Mouse (Mus musculus) midbrain, embryonic 16.5 days (tissue): ENCODE measurements around the gene Igsf9. TPM values are rescaled to one million over a fixed set of nuclear protein-coding genes. Genes with fewer than 3 reads are reported as not detected.

ENCODE experiments used
- ATAC-seq: fragments of 200-750 bp; cut with Nextera tagmentation; 2 replicates; pipeline ENCODE4 v1.8.0; 2017; ENCODE audit warnings: moderate TSS enrichment
- H3K27ac ChIP-seq: fragments of 300-500 bp; sonication (generic); 2 replicates; pipeline ENCODE4 v1.5.1; 2014; ENCODE audit warnings: mild to moderate bottlenecking, low read length, mixed read lengths
- H3K27me3 ChIP-seq: fragments of 300-500 bp; sonication (generic); 2 replicates; pipeline ENCODE4 v1.6.1; 2014; ENCODE audit warnings: low read depth, low read length, mixed read lengths; ENCODE audit not compliant: control insufficient read depth, insufficient read depth
- H3K36me3 ChIP-seq: fragments of 300-500 bp; sonication (generic); 2 replicates; pipeline ENCODE4 v1.6.1; 2014; ENCODE audit warnings: mild to moderate bottlenecking, low read length, moderate library complexity, mixed read lengths; ENCODE audit not compliant: control insufficient read depth, insufficient read depth
- H3K4me1 ChIP-seq: fragments of 300-500 bp; sonication (generic); 2 replicates; pipeline ENCODE4 v1.6.1; 2014; ENCODE audit warnings: mild to moderate bottlenecking, low read length, mixed read lengths; ENCODE audit not compliant: control insufficient read depth, insufficient read depth
- H3K4me2 ChIP-seq: fragments of 300-500 bp; sonication (generic); 2 replicates; pipeline ENCODE4 v1.6.1; 2014; ENCODE audit warnings: mild to moderate bottlenecking, low read length, mixed read lengths
- H3K4me3 ChIP-seq: fragments of 300-500 bp; sonication (generic); 2 replicates; pipeline ENCODE4 v1.5.1; 2014; ENCODE audit warnings: low read depth, mild to moderate bottlenecking, low read length, moderate library complexity, mixed read lengths
- H3K9ac ChIP-seq: fragments of 300-500 bp; sonication (generic); 2 replicates; pipeline ENCODE4 v1.6.1; 2014; ENCODE audit warnings: low read depth, low read length, mixed read lengths
- H3K9me3 ChIP-seq: fragments of 300-500 bp; sonication (generic); replicated peaks from 2 replicates; pipeline ENCODE4 v1.6.1; 2014; ENCODE audit warnings: mild to moderate bottlenecking, low read length, mixed read lengths; ENCODE audit not compliant: control insufficient read depth, poor library complexity, severe bottlenecking
- WGBS: fragments of 180-500 bp; shearing (Covaris S2); extraction: QIAGEN DNeasy Blood & Tissue Kit; methylation state at CpG from one replicate; pipeline ENCODE4 v1.1.7; 2014; 5-methylcytosine and 5-hydroxymethylcytosine counted together
- polyA plus RNA-seq: library from polyadenylated mRNA; unstranded; fragments of >200 nt; fragmentation: Nextera tagmentation; extraction: Ambion mirVana; gene quantifications from 2 replicates; pipeline ENCODE4 v1.2.1, GENCODE M21; 2015

The Igsf9 gene
- polyA plus RNA-seq, 1 experiment from 2014 or later, result 74.4 TPM

DNA sequence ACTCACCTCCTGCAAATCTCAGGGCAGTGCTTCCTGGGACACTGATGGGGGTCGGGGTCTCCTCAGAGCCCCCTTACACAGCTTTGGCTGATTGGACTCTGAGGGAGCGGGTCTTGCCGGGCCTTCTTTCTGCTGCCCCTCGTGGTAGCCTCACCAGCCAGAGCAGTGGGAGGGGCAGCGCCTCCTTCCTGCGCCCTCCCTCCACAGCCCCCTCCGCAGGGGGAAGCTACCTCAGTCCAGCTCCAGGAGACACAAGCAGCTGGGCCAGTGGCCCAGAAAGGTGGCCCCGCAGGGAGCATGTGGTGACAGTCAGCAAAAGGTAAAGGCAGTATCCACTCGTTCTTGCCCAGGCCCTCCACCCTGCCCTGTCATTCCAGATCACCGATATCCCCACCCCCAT lies 15.8 kb downstream of the Igsf9 start:
- no peak overlapping the region for H3K4me2 ChIP-seq
- WGBS, result 82% methylated on average over 10 of the region's 10 CpGs
- no peak overlapping the region for H3K9ac ChIP-seq
- H3K4me1 ChIP-seq, result peaks cover 21% of the 10 kb centered on the region
- H3K9me3 ChIP-seq, result no peaks in the 10 kb centered on the region
- peaks cover 24% of the 10 kb centered on the region for H3K36me3 ChIP-seq
- H3K27ac ChIP-seq, result no peak overlapping the region
- H3K4me3 ChIP-seq, result no peak overlapping the region
- H3K27me3 ChIP-seq, result peaks cover 26% of the 10 kb centered on the region
- ATAC-seq, result no peak

DNA sequence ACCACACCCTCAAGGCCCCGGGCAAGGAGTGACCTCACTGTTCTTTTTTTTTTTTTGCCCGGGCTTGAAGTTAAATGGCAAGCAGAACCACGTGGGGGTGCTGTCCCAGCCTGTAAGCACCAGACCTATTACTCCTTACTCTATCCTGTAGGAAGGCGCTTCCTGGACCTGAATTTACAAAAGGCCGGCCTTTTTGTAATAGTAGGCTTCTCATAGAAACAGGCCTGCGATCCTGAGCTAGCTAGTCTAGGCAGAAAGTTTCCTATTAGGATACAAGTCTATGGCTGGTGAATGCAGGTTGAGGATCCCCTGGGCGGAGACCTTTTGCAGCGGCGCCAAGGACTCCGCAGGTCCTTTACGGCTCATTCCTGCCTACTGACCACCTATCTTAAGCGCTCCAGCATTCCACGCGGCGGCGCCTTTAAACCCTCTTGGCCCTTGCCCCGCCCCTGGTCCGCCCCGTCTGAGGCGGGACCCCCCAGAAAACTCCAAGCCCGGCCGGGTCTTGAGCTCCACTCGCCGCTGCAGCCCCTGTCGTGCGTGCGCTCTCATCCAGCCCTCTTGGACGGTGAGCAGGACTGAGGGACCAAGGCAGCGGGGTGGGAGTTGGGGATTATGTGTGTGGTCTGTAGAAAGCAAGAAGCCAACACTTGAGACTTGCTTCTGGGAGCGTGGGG lies 18.3 kb downstream of the Igsf9 start, which contains the start of gene Tagln2:
Tagln2 (plus strand) TSS at position 283 of the 677 bp plus-strand sequence.
- Histone ChIP-seq H3K27ac (peak within 1 kb of the TSS; percentile 17; the same call in 1 of the 2 replicates), H3K9me3 (no peaks in the 10 kb centered on the region), H3K27me3 (peaks cover 26% of the 10 kb centered on the region), H3K36me3 (peaks cover 22% of the 10 kb centered on the region), H3K4me3 (peak within 1 kb of the TSS; percentile 40), H3K4me1 (peaks cover 32% of the 10 kb centered on the region), H3K4me2 (peak within 1 kb of the TSS; percentile 58), H3K9ac (peak within 1 kb of the TSS; percentile 50; the same call in 1 of the 2 replicates)
- WGBS, result 2% methylated on average over 30 of the region's 30 CpGs
- ATAC-seq, result peak; percentile 44

DNA sequence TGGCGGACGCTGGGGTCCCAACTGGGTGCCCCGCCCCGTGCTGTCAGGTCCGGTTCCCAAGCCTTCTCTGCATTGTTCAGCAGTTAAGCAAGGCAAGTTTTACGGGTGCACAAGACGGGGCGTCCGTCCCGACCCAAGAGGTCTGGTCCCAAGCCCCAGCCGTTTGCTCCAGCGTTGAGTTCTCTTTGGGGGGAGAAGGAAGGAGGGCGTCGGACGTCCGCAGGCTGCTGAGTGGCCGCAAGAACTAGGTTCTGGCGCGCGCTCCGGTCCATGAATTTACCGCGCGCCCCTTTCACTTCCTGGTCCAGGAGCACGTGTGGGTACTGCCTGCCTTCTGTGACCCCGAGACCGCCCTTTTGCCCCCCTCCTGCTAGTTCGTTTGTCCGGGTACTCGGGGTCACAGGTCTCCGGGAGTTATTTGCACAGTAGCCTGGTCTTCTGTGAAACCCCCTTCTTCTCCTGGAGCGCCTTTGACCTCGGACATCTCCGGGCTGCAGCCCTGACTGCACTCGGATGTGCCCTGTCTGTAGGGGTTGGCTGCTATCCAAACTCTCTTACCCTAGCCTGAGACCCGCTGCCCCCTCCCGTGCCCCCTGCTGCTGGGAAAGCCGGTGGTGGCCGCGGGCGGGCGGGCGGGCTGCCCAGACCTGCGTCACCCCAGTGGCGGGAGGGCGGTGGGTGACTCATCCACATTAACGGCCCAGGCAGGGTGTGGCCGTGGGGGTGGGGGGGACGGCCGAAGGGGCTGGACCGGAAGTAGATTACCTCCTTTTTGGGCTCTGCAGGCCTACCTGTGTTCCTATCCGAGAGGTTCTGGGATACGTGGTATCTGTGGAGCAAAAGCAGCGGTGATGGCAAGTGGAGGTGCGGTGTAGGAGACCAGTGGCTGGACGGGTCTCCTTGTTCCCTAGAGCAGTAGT lies 19.1 kb downstream of the Igsf9 start:
- peak overlapping the region; percentile 17; the same call in 1 of the 2 replicates for H3K27ac ChIP-seq
- WGBS, result 3% methylated on average over 52 of the region's 56 CpGs
- peaks cover 32% of the 10 kb centered on the region for H3K4me1 ChIP-seq

DNA sequence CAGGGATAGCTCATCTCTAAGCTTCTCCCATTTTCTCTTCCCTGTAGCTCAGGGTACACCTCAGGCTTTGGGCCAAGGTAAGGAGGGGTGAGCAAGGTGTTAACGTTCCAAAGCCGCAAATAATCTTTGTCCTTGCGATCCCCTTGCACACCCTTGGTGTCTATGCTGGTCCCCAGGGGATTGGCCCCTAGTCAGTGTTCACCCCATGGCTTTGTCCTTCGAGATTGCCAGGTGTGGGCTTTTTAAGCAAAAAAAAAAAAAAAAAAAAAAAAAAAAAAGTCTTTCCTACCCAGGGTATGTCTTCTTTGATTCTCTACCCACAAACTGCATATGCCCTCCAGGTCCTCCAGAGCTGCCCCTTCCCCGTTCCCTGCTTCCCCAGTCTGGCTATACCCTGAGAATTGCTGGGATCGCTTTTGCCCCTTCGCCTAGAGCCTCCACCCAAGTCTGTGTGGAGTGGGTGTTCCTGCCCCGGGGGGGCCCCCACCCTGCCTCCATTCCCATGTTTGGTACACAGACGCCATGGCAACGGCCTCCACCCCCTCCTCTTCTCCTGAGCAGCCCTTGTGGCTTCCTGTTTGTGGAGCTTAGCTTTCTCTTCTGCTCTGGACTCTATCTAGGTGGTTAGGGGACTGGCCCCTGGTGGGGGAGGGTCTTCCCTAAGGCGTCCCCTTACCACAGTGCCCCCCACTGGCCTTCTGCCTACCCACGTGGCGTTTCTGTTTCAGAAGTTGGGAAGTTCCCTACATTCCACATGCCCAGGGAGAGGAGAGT lies 20.0 kb downstream of the Igsf9 start:
- H3K27me3 ChIP-seq, result peaks cover 26% of the 10 kb centered on the region
- no peak for ATAC-seq
- H3K4me2 ChIP-seq, result peak overlapping the region; percentile 58
- 34% methylated on average over 13 of the region's 13 CpGs for WGBS
- peaks cover 32% of the 10 kb centered on the region for H3K4me1 ChIP-seq
- H3K36me3 ChIP-seq, result peaks cover 16% of the 10 kb centered on the region
- H3K27ac ChIP-seq, result 0 out of 2 replicates have a peak overlapping the region, but pooled peaks have one; percentile 15
- no peak overlapping the region; the same call in 1 of the 2 replicates for H3K9ac ChIP-seq
- peak overlapping the region; percentile 40; the same call in 1 of the 2 replicates for H3K4me3 ChIP-seq
- H3K9me3 ChIP-seq, result no peaks in the 10 kb centered on the region

More for the DNA sequence above, 19.1 kb downstream of the Igsf9 start:
- H3K9ac ChIP-seq, result peak overlapping the region; percentile 50; the same call in 1 of the 2 replicates
- peaks cover 19% of the 10 kb centered on the region for H3K36me3 ChIP-seq
- H3K4me3 ChIP-seq, result peak overlapping the region; percentile 40
- H3K9me3 ChIP-seq, result no peaks in the 10 kb centered on the region
- no peak for ATAC-seq
- peak overlapping the region; percentile 58 for H3K4me2 ChIP-seq
- H3K27me3 ChIP-seq, result peaks cover 26% of the 10 kb centered on the region

DNA sequence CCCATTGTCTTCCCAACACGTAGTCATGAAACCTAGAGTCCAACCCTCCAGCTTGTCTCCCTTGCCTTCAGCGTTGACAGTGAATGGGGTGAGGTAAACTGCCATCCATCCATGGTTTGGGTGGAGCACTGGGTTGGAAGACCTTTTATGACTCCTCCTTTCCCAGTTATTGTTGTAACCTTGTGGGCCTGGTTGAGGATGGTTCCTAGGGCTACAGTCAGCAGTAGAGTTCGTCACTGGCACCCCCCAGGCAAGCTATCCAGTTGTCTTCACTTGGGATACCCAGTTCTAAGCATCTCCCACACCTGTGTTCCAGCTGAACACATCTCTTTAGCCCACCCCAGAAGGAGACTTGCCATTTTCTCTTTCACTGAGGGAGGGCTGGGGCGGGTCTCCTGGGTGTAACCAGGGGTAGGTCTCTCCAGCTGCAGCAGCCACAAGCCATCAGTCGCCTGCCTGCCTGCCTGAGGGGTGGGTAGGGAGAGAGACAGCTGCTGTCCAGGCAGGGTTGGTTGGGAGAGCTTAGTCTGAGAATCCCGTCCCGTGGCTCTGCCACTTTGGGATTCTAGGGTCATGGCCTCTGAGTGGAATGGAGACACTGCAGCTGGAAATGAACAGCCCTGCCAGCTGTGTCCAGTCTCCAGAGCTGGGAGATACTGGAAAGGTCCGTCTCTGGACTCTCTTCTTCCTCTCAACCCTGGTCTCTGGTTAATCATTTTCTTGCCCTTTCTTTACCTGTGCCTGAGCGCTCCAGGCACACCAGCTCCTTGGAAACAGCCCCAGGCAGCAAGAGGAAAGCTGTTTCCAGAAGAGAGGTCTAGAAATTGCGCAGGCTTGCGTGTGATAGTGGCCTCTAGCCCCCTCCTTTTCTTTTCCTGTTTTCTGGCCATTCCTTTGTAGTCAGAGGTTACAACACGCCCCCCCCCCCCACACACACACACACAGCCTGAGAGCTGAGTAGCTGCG lies 20.8 kb downstream of the Igsf9 start:
- Histone ChIP-seq H3K4me2 (peak overlapping the region; percentile 25), H3K4me1 (peaks cover 32% of the 10 kb centered on the region)
- ATAC-seq, result 0 out of 2 replicates have a peak, but pooled peaks have one; percentile 0

DNA sequence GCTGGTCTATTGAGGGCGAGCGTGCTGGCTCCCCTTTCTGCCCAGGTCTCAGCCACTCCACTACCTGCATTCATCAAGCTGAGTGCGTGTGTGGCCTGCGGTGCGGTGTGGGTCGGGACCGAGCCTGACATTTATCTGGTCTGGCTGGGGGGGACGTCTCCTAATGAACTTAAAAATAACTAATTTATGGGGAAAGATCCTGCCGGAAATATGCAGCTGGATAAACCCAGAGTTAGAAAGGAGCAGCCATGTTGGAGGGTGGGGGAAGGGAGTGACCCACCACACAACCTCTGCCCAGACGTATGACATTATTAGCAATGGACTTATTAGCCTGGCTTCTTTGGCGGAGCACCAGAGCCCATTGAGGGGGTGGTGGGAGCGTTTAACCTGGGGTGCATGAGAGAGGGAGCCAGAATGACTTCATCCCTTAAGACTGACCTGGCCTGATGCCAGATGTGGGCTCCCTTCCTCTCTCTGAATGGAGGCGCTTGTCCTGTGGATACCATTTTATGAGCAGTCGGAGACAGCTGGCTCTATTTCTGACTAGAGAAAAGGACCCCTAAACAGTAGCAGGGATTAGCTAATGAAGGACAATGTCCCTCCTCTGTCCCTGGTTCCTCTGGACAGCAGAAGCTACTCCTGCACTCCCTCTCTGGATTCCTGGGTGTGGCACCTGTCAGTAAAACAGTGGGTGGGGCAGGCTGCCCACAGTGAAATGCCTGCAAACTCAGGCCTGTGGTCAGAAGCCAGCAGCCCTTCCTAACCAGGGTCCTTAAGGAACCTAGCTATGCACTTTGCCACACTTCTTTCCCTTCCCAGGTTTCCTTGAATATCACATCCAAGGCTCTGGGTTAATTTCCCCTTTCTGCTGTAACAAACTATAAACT lies 21.8 kb downstream of the Igsf9 start:
- peak; percentile 38; the same call in 1 of the 2 replicates for ATAC-seq
- Histone ChIP-seq H3K9me3 (no peaks in the 10 kb centered on the region), H3K4me3 (no peak overlapping the region), H3K9ac (peak overlapping the region; percentile 34; the same call in 1 of the 2 replicates), H3K4me1 (peaks cover 36% of the 10 kb centered on the region), H3K36me3 (peaks cover 1% of the 10 kb centered on the region; the same call in 1 of the 2 replicates), H3K27me3 (peaks cover 24% of the 10 kb centered on the region), H3K27ac (no peak overlapping the region), H3K4me2 (peak overlapping the region; percentile 25)
- WGBS, result 31% methylated on average over 14 of the region's 14 CpGs

More for the DNA sequence above, 20.8 kb downstream of the Igsf9 start:
- WGBS, result 37% methylated on average over 12 of the region's 13 CpGs
- Histone ChIP-seq H3K9ac (peak overlapping the region; percentile 34; the same call in 1 of the 2 replicates), H3K9me3 (no peaks in the 10 kb centered on the region), H3K36me3 (peaks cover 9% of the 10 kb centered on the region), H3K27ac (0 out of 2 replicates have a peak overlapping the region, but pooled peaks have one; percentile 11), H3K4me3 (no peak overlapping the region), H3K27me3 (peaks cover 26% of the 10 kb centered on the region)

DNA sequence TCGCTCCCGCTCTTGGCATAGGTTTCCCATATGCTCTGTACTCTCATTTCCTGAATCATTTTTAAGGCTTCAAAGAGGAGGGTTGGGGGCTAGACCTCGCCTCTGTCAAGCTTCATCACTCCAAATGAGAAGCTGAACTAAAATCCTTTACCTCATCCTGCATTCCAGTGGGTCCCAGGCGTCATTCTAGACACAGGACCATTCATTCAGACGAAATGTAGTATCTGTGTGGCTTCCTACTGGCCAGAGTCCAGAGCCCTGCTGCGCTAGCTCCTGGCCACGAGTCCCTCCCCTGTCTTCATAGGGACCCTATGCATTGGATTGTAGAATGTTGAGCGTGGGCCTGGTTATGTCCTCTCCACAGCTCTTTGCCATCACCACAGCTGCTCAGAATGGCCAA lies 23.2 kb downstream of the Igsf9 start:
- H3K9ac ChIP-seq, result no peak overlapping the region
- no peaks in the 10 kb centered on the region for H3K9me3 ChIP-seq
- peaks cover 33% of the 10 kb centered on the region for H3K4me1 ChIP-seq
- no peaks in the 10 kb centered on the region for H3K36me3 ChIP-seq
- peaks cover 16% of the 10 kb centered on the region for H3K27me3 ChIP-seq
- ATAC-seq, result no peak
- no peak overlapping the region for H3K4me3 ChIP-seq
- no peak overlapping the region for H3K4me2 ChIP-seq
- WGBS, result 78% methylated on average over 8 of the region's 8 CpGs
- no peak overlapping the region for H3K27ac ChIP-seq
